Mouse (Mus musculus) forebrain, embryonic 10.5 days (tissue): ENCODE data around the gene Rassf1. TPM values are rescaled to one million over a fixed set of nuclear protein-coding genes. Genes with fewer than 3 reads are reported as not detected.

Experiments used
- DNase-seq: peaks from one replicate; pipeline ENCODE4 v3.0.0-alpha.2; 2017; ENCODE audit warnings: low spot score; ENCODE audit errors: extremely low spot score
- H3K27ac ChIP-seq: fragments of 300-500 bp; sonication (generic); 2 replicates; pipeline ENCODE4 v1.5.1; 2016; ENCODE audit warnings: mild to moderate bottlenecking
- H3K27me3 ChIP-seq: fragments of 300-500 bp; sonication (generic); 2 replicates; pipeline ENCODE4 v1.6.1; 2016; ENCODE audit warnings: mild to moderate bottlenecking; ENCODE audit not compliant: poor library complexity, severe bottlenecking
- H3K36me3 ChIP-seq: fragments of 300-500 bp; sonication (generic); replicated peaks from 2 replicates; pipeline ENCODE4 v1.6.1; 2016; ENCODE audit warnings: mild to moderate bottlenecking, moderate library complexity
- H3K4me1 ChIP-seq: fragments of 300-500 bp; sonication (generic); 2 replicates; pipeline ENCODE4 v1.6.1; 2016
- H3K4me3 ChIP-seq: fragments of 300-500 bp; sonication (generic); 2 replicates; pipeline ENCODE4 v1.5.1; 2016; ENCODE audit warnings: mild to moderate bottlenecking, moderate library complexity
- H3K9me3 ChIP-seq: fragments of 300-500 bp; sonication (generic); 2 replicates; pipeline ENCODE4 v1.6.1; 2016; ENCODE audit warnings: mild to moderate bottlenecking, moderate library complexity
- WGBS: fragments of 180-500 bp; shearing (Covaris S2); methylation state at CpG from one replicate; pipeline ENCODE4 v1.1.7; 2016; 5-methylcytosine and 5-hydroxymethylcytosine counted together
- polyA plus RNA-seq: library from polyadenylated mRNA; unstranded; fragments of >200 nt; fragmentation: Nextera tagmentation; extraction: Ambion mirVana; gene quantifications from 2 replicates; pipeline ENCODE4 v1.2.1, GENCODE M21; 2016

The Rassf1 gene
- polyA plus RNA-seq, 1 experiment from 2014 or later, result 59.6 TPM

GRCm38 (mm10) chr9:107606591-107606990 is 55.2 kb downstream of the Rassf1 start:
- Histone ChIP-seq H3K27me3 (peaks cover 35% of the 10 kb centered on the region), H3K36me3 (no peaks in the 10 kb centered on the region; the same call in 1 of the 2 replicates), H3K4me1 (peaks cover 97% of the 10 kb centered on the region), H3K4me3 (peak overlapping the region; percentile 18), H3K27ac (peak overlapping the region; percentile 96), H3K9me3 (no peaks in the 10 kb centered on the region)
- no peak for DNase-seq
- 16% methylated on average over 9 of the region's 9 CpGs for WGBS

GRCm38 (mm10) chr9:107607036-107607435 is 55.7 kb downstream of the Rassf1 start:
- Histone ChIP-seq H3K27me3 (peaks cover 35% of the 10 kb centered on the region), H3K27ac (peak overlapping the region; percentile 96), H3K4me1 (peaks cover 99% of the 10 kb centered on the region), H3K9me3 (no peaks in the 10 kb centered on the region), H3K36me3 (no peaks in the 10 kb centered on the region; the same call in 1 of the 2 replicates), H3K4me3 (peak overlapping the region; percentile 18)
- no peak for DNase-seq
- 74% methylated on average over 2 of the region's 2 CpGs for WGBS

- no peak for DNase-seq
- H3K27me3 ChIP-seq, result peaks cover 35% of the 10 kb centered on the region
- no peaks in the 10 kb centered on the region for H3K9me3 ChIP-seq
- no peak overlapping the region for H3K4me3 ChIP-seq
- H3K36me3 ChIP-seq, result no peaks in the 10 kb centered on the region; the same call in 1 of the 2 replicates
- H3K4me1 ChIP-seq, result peaks cover 99% of the 10 kb centered on the region
- H3K27ac ChIP-seq, result peak overlapping the region; percentile 96
- 64% methylated on average over 9 of the region's 9 CpGs for WGBS
Observed at GRCm38 (mm10) chr9:107607653-107608245, 56.4 kb downstream of the Rassf1 start.

GRCm38 (mm10) chr9:107608741-107609432 is 57.5 kb downstream of the Rassf1 start, which contains the start of gene Sema3b:
Gene Sema3b (minus strand): TSS chr9:107609229.
- peak within 1 kb of the TSS; percentile 96 for H3K27ac ChIP-seq
- H3K9me3 ChIP-seq, result no peaks in the 10 kb centered on the region
- peaks cover 26% of the 10 kb centered on the region for H3K27me3 ChIP-seq
- WGBS, result 44% methylated on average over 12 of the region's 12 CpGs
- DNase-seq, result no peak
- peak within 1 kb of the TSS; percentile 20 for H3K4me3 ChIP-seq
- peaks cover 99% of the 10 kb centered on the region for H3K4me1 ChIP-seq
- H3K36me3 ChIP-seq, result peaks cover 4% of the 10 kb centered on the region

- peaks cover 10% of the 10 kb centered on the region for H3K36me3 ChIP-seq
- peaks cover 99% of the 10 kb centered on the region for H3K4me1 ChIP-seq
- H3K9me3 ChIP-seq, result no peaks in the 10 kb centered on the region
- peaks cover 21% of the 10 kb centered on the region for H3K27me3 ChIP-seq
- 59% methylated on average over 4 of the region's 4 CpGs for WGBS
- peak overlapping the region; percentile 96 for H3K27ac ChIP-seq
- no peak for DNase-seq
- H3K4me3 ChIP-seq, result peak overlapping the region; percentile 20
Observed at GRCm38 (mm10) chr9:107609433-107609830, 58.1 kb downstream of the Rassf1 start.

- peaks cover 4% of the 10 kb centered on the region; the same call in 1 of the 2 replicates for H3K27me3 ChIP-seq
- peak overlapping the region; percentile 96 for H3K27ac ChIP-seq
- no peaks in the 10 kb centered on the region for H3K9me3 ChIP-seq
- peaks cover 97% of the 10 kb centered on the region for H3K4me1 ChIP-seq
- no peak for DNase-seq
- H3K4me3 ChIP-seq, result peak overlapping the region; percentile 50
- H3K36me3 ChIP-seq, result peaks cover 32% of the 10 kb centered on the region
- 75% methylated on average over 6 of the region's 6 CpGs for WGBS
Observed at GRCm38 (mm10) chr9:107611456-107612190, 60.3 kb downstream of the Rassf1 start.

Other genes starting within 250 kb of the Rassf1 start
- 13.5 and 13.7 TPM in 2 replicates for gene Hemk1, start 213.2 kb upstream of the Rassf1 start, polyA plus RNA-seq
- 1.0 and 1.6 TPM in 2 replicates for gene 6430571L13Rik, start 211.0 kb upstream of the Rassf1 start, polyA plus RNA-seq
- 1.0 and 1.2 TPM in 2 replicates for gene Cacna2d2, start 151.9 kb upstream of the Rassf1 start, polyA plus RNA-seq
- 33.0 and 35.8 TPM in 2 replicates for gene Tmem115, start 17.6 kb upstream of the Rassf1 start, polyA plus RNA-seq
- gene Cyb561d2, start 9.4 kb upstream of the Rassf1 start, polyA plus RNA-seq, result 20.4 and 21.0 TPM in 2 replicates
- gene Nprl2, start 9.3 kb upstream of the Rassf1 start, polyA plus RNA-seq, result 36.7 and 37.3 TPM in 2 replicates
- 0.74 and 1.4 TPM in 2 replicates for gene Zmynd10, start 4.3 kb upstream of the Rassf1 start, polyA plus RNA-seq
- 73.3 and 74.1 TPM in 2 replicates for gene Tusc2, start 11.7 kb downstream of the Rassf1 start, polyA plus RNA-seq
- gene Hyal2, start 16.4 kb downstream of the Rassf1 start, polyA plus RNA-seq, result 147 TPM in 2 replicates
- gene Hyal1, start 25.4 kb downstream of the Rassf1 start, polyA plus RNA-seq, result 6.8 and 7.4 TPM in 2 replicates
- 13.9 and 17.9 TPM in 2 replicates for gene Naa80, start 27.3 kb downstream of the Rassf1 start, polyA plus RNA-seq
- 0.42 and 0.47 TPM in 2 replicates for gene Hyal3, start 29.3 kb downstream of the Rassf1 start, polyA plus RNA-seq
- 58.6 and 66.8 TPM in 2 replicates for gene Ifrd2, start 36.1 kb downstream of the Rassf1 start, polyA plus RNA-seq
- 1.4 and 2.0 TPM in 2 replicates for gene Sema3b, start 57.7 kb downstream of the Rassf1 start, polyA plus RNA-seq
- gene Gnai2, start 83.8 kb downstream of the Rassf1 start, polyA plus RNA-seq, result 526 and 533 TPM in 2 replicates
- 8.8 and 9.0 TPM in 2 replicates for gene Slc38a3, start 118.0 kb downstream of the Rassf1 start, polyA plus RNA-seq
- gene Gnat1, start 128.2 kb downstream of the Rassf1 start, polyA plus RNA-seq, result 3.9 and 4.1 TPM in 2 replicates
- gene Sema3f, start 158.9 kb downstream of the Rassf1 start, polyA plus RNA-seq, result 10.0 and 11.2 TPM in 2 replicates
- gene Rbm5, start 219.4 kb downstream of the Rassf1 start, polyA plus RNA-seq, result 185 and 192 TPM in 2 replicates